Mouse (Mus musculus) limb, embryonic 12.5 days (tissue): Measurements from ENCODE around the gene Lat2. TPM values are rescaled to one million over a fixed set of nuclear protein-coding genes. Genes with fewer than 3 reads are reported as not detected.

ENCODE experiments used
- ATAC-seq: fragments of 200-750 bp; cut with Nextera tagmentation; 2 replicates; pipeline ENCODE4 v1.8.0; 2017; ENCODE audit warnings: low read depth, moderate TSS enrichment; ENCODE audit not compliant: insufficient number of reproducible peaks, insufficient read depth, low FRiP score, low TSS enrichment
- H3K27ac ChIP-seq: fragments of 300-500 bp; sonication (generic); 2 replicates; pipeline ENCODE4 v1.5.1; 2016; ENCODE audit warnings: mild to moderate bottlenecking, moderate library complexity
- H3K27me3 ChIP-seq: fragments of 300-500 bp; sonication (generic); 2 replicates; pipeline ENCODE4 v1.6.1; 2016; ENCODE audit warnings: mild to moderate bottlenecking, moderate library complexity
- H3K36me3 ChIP-seq: fragments of 300-500 bp; sonication (generic); 2 replicates; pipeline ENCODE4 v1.6.1; 2016; ENCODE audit warnings: mild to moderate bottlenecking, moderate library complexity
- H3K4me1 ChIP-seq: fragments of 300-500 bp; sonication (generic); replicated peaks from 2 replicates; pipeline ENCODE4 v1.6.1; 2016
- H3K4me2 ChIP-seq: fragments of 300-500 bp; sonication (generic); 2 replicates; pipeline ENCODE4 v1.6.1; 2016; ENCODE audit warnings: mild to moderate bottlenecking, moderate library complexity
- H3K4me3 ChIP-seq: fragments of 300-500 bp; sonication (generic); replicated peaks from 2 replicates; pipeline ENCODE4 v1.5.1; 2016; ENCODE audit warnings: mild to moderate bottlenecking
- H3K9ac ChIP-seq: fragments of 300-500 bp; sonication (generic); replicated peaks from 2 replicates; pipeline ENCODE4 v1.6.1; 2016; ENCODE audit warnings: mild to moderate bottlenecking, moderate library complexity
- H3K9me3 ChIP-seq: fragments of 300-500 bp; sonication (generic); 2 replicates; pipeline ENCODE4 v1.6.1; 2016; ENCODE audit warnings: mild to moderate bottlenecking, moderate library complexity
- WGBS: fragments of 180-500 bp; shearing (Covaris S2); methylation state at CpG from one replicate; pipeline ENCODE4 v1.1.7; 2016; 5-methylcytosine and 5-hydroxymethylcytosine counted together
- polyA plus RNA-seq: library from polyadenylated mRNA; unstranded; fragments of >200 nt; fragmentation: Nextera tagmentation; extraction: Ambion mirVana; gene quantifications from 2 replicates; pipeline ENCODE4 v1.2.1, GENCODE M21; 2016

Lat2 gene
- polyA plus RNA-seq, 1 experiment from 2014 or later: 3.9 TPM

- H3K27ac ChIP-seq: no peak overlapping the region
- no peaks in the 10 kb centered on the region for H3K9me3 ChIP-seq
- WGBS: 85% methylated on average over 3 of the region's 3 CpGs
- peak overlapping the region; percentile 89; the same call in 1 of the 2 replicates for H3K4me3 ChIP-seq
- no peak for ATAC-seq
- H3K4me1 ChIP-seq: peaks cover 12% of the 10 kb centered on the region
- peak overlapping the region; percentile 81 for H3K9ac ChIP-seq
- H3K36me3 ChIP-seq: peaks cover 32% of the 10 kb centered on the region
- H3K4me2 ChIP-seq: peak overlapping the region; percentile 90
- no peaks in the 10 kb centered on the region for H3K27me3 ChIP-seq
These were observed 31.0 kb downstream of the Lat2 start for GRCm38 (mm10) chr5:134583884-134584213.

- H3K4me1 ChIP-seq: peaks cover 12% of the 10 kb centered on the region
- H3K4me3 ChIP-seq: peak overlapping the region; percentile 89
- peak overlapping the region; percentile 81 for H3K9ac ChIP-seq
- no peaks in the 10 kb centered on the region for H3K27me3 ChIP-seq
- peak overlapping the region; percentile 90 for H3K4me2 ChIP-seq
- no peak overlapping the region for H3K27ac ChIP-seq
- no peaks in the 10 kb centered on the region for H3K9me3 ChIP-seq
- ATAC-seq: no peak
- WGBS: 34% methylated on average over 15 of the region's 15 CpGs
- peaks cover 26% of the 10 kb centered on the region for H3K36me3 ChIP-seq
These were observed 31.6 kb downstream of the Lat2 start for GRCm38 (mm10) chr5:134583006-134583883.

- no peaks in the 10 kb centered on the region for H3K9me3 ChIP-seq
- peak; percentile 82 for ATAC-seq
- peaks cover 20% of the 10 kb centered on the region for H3K36me3 ChIP-seq
- peaks cover 12% of the 10 kb centered on the region for H3K4me1 ChIP-seq
- H3K9ac ChIP-seq: peak overlapping the region; percentile 81
- H3K4me3 ChIP-seq: peak overlapping the region; percentile 89
- H3K27me3 ChIP-seq: no peaks in the 10 kb centered on the region
- 0 out of 2 replicates have a peak overlapping the region, but pooled peaks have one; percentile 62 for H3K27ac ChIP-seq
- 8% methylated on average over 29 of the region's 30 CpGs for WGBS
- H3K4me2 ChIP-seq: peak overlapping the region; percentile 90
These were observed 32.5 kb downstream of the Lat2 start for GRCm38 (mm10) chr5:134582221-134582907.

GRCm38 (mm10) chr5:134581146-134581545, 33.7 kb downstream of the Lat2 start, which contains the start of gene Rfc2:
Gene Rfc2, plus strand, starts transcription at chr5:134581366.
- H3K4me3 ChIP-seq: no peak within 1 kb of the TSS
- WGBS: 77% methylated on average over 5 of the region's 5 CpGs
- H3K27me3 ChIP-seq: no peaks in the 10 kb centered on the region
- no peak within 1 kb of the TSS for H3K27ac ChIP-seq
- peaks cover 9% of the 10 kb centered on the region; the same call in 1 of the 2 replicates for H3K36me3 ChIP-seq
- H3K9ac ChIP-seq: no peak within 1 kb of the TSS; the same call in 1 of the 2 replicates
- peaks cover 12% of the 10 kb centered on the region for H3K4me1 ChIP-seq
- no peak for ATAC-seq
- H3K9me3 ChIP-seq: no peaks in the 10 kb centered on the region
- no peak within 1 kb of the TSS for H3K4me2 ChIP-seq

GRCm38 (mm10) chr5:134579135-134579534, 35.7 kb downstream of the Lat2 start:
- Histone ChIP-seq H3K9me3 (no peaks in the 10 kb centered on the region), H3K36me3 (no peaks in the 10 kb centered on the region), H3K27ac (no peak overlapping the region), H3K4me3 (no peak overlapping the region), H3K9ac (no peak overlapping the region), H3K4me2 (no peak overlapping the region), H3K4me1 (peaks cover 12% of the 10 kb centered on the region), H3K27me3 (no peaks in the 10 kb centered on the region)
- 60% methylated on average over 3 of the region's 3 CpGs for WGBS
- ATAC-seq: no peak

GRCm38 (mm10) chr5:134577534-134577933, 37.3 kb downstream of the Lat2 start:
- Histone ChIP-seq H3K27ac (no peak overlapping the region), H3K4me1 (peaks cover 6% of the 10 kb centered on the region), H3K9ac (no peak overlapping the region), H3K4me3 (no peak overlapping the region), H3K36me3 (no peaks in the 10 kb centered on the region), H3K9me3 (no peaks in the 10 kb centered on the region), H3K27me3 (no peaks in the 10 kb centered on the region), H3K4me2 (no peak overlapping the region)
- ATAC-seq: no peak
- 83% methylated on average over 7 of the region's 7 CpGs for WGBS

- Histone ChIP-seq H3K4me1 (peaks cover 10% of the 10 kb centered on the region), H3K4me3 (no peak overlapping the region), H3K9me3 (no peaks in the 10 kb centered on the region), H3K9ac (no peak overlapping the region), H3K36me3 (no peaks in the 10 kb centered on the region), H3K27ac (no peak overlapping the region), H3K4me2 (no peak overlapping the region), H3K27me3 (no peaks in the 10 kb centered on the region)
- ATAC-seq: no peak
- WGBS: 80% methylated on average over 14 of the region's 14 CpGs
These were observed 38.2 kb downstream of the Lat2 start for GRCm38 (mm10) chr5:134576517-134577220.

GRCm38 (mm10) chr5:134575833-134576232, 39.0 kb downstream of the Lat2 start:
- H3K27ac ChIP-seq: no peak overlapping the region
- WGBS: 96% methylated on average over 5 of the region's 5 CpGs
- no peak for ATAC-seq

GRCm38 (mm10) chr5:134572508-134573214, 42.2 kb downstream of the Lat2 start:
- Histone ChIP-seq H3K27ac (peak overlapping the region; percentile 84), H3K9ac (peak overlapping the region; percentile 40)
- ATAC-seq: no peak

More at GRCm38 (mm10) chr5:134575833-134576232, 39.0 kb downstream of the Lat2 start:
- Histone ChIP-seq H3K9ac (no peak overlapping the region), H3K36me3 (no peaks in the 10 kb centered on the region), H3K27me3 (no peaks in the 10 kb centered on the region), H3K4me1 (peaks cover 10% of the 10 kb centered on the region), H3K4me2 (no peak overlapping the region), H3K4me3 (no peak overlapping the region), H3K9me3 (no peaks in the 10 kb centered on the region)

GRCm38 (mm10) chr5:134571730-134572507, 42.9 kb downstream of the Lat2 start:
- WGBS: under 1% methylated on average over 23 of the region's 23 CpGs
- H3K36me3 ChIP-seq: no peaks in the 10 kb centered on the region
- peak overlapping the region; percentile 40 for H3K9ac ChIP-seq
- peak overlapping the region; percentile 43 for H3K4me3 ChIP-seq
- ATAC-seq: peak; percentile 53
- peak overlapping the region; percentile 84 for H3K27ac ChIP-seq
- H3K4me1 ChIP-seq: peaks cover 20% of the 10 kb centered on the region
- H3K4me2 ChIP-seq: peak overlapping the region; percentile 67
- no peaks in the 10 kb centered on the region for H3K27me3 ChIP-seq
- H3K9me3 ChIP-seq: no peaks in the 10 kb centered on the region

More at GRCm38 (mm10) chr5:134572508-134573214, 42.2 kb downstream of the Lat2 start:
- WGBS: 32% methylated on average over 10 of the region's 10 CpGs
- H3K27me3 ChIP-seq: no peaks in the 10 kb centered on the region
- no peaks in the 10 kb centered on the region for H3K9me3 ChIP-seq
- no peaks in the 10 kb centered on the region for H3K36me3 ChIP-seq
- H3K4me1 ChIP-seq: peaks cover 20% of the 10 kb centered on the region
- H3K4me2 ChIP-seq: peak overlapping the region; percentile 67
- H3K4me3 ChIP-seq: peak overlapping the region; percentile 43
